Mouse (Mus musculus): ENCODE measurements at regions not wholly inside any gene's neighbourhood (a gene's known extent, or its start where the extent isn't known, plus 50 kb on each side); places are given as distances from the start of the nearest gene placed in this dataset.

DNA sequence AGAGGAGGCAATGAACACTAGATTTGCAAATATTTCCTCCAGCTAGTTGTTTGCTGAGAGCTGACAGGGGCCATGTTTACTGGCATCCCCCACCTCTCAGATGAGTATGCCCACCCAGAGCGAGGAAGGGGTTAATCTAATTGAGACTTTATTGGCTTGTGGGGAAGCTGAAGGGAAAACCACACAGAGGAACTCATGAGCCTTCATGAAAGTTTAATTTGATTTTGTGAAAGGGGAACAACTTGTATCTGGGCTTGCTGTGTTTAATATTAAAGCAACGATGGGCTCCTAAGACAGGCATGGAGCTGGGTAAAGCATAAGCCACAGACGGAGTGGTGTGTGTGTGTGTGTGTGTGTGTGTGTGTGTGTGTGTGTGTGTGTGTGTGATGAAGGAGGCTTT, 2146.2 kb upstream of the Lrrc6 start:
- ATAC-seq (replicated peaks; ENCODE audit: low FRiP score, poor library complexity, severe bottlenecking), result no peak

- no peak for ATAC-seq (replicated peaks; ENCODE audit: low FRiP score, poor library complexity, severe bottlenecking)
Observed at GRCm38 (mm10) chr15:68644862-68645261, 2144.2 kb upstream of the Lrrc6 start.

- ATAC-seq (replicated peaks; ENCODE audit: low FRiP score, poor library complexity, severe bottlenecking), result no peak
Observed at GRCm38 (mm10) chr15:68635633-68636032, 2134.9 kb upstream of the Lrrc6 start.

GRCm38 (mm10) chr15:68626976-68627375, 2126.3 kb upstream of the Lrrc6 start:
- no peak for ATAC-seq (replicated peaks; ENCODE audit: low FRiP score, poor library complexity, severe bottlenecking)

- ATAC-seq (replicated peaks; ENCODE audit: low FRiP score, poor library complexity, severe bottlenecking), result no peak
Observed at GRCm38 (mm10) chr15:68624831-68625230, 2124.1 kb upstream of the Lrrc6 start.

- ATAC-seq (replicated peaks; ENCODE audit: low FRiP score, poor library complexity, severe bottlenecking), result no peak
Observed at GRCm38 (mm10) chr15:68620417-68621214, 2119.9 kb upstream of the Lrrc6 start.

DNA sequence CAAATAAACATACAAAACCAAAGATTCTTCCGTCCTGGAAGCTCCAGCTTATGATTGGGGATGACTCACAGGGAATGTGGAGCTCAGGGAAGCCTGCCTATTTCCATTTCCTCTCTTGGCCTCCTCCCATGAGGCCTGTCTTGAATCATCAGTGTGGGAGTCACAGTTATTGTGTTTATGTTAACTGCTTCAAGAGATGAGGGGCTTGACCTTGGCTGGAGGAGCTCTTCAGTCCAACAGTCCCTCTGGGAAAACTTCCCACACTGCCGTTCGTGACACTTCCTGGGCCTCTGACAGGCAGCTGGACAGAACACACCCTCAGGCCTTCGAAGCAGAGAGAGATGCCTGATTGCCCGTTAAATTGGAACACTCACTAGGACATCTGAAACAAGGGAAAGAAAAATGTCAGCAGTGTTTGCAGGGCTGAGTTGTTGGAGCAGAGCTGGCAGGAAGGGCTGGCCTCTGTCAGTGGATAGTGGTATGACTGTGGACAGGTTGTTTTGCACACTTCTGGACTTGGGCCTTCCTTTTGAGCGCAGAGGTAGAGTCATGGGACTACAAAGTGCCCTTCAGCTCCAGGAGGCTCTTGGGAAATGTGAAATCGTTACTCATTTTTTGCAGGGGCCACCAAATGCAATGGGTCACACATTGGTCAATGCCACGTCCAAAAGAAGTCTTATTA, 2105.5 kb upstream of the Lrrc6 start:
- ATAC-seq (replicated peaks; ENCODE audit: low FRiP score, poor library complexity, severe bottlenecking), result no peak

GRCm38 (mm10) chr15:68605478-68605877, 2104.8 kb upstream of the Lrrc6 start:
- ATAC-seq (replicated peaks; ENCODE audit: low FRiP score, poor library complexity, severe bottlenecking), result no peak

- ATAC-seq (replicated peaks; ENCODE audit: low FRiP score, poor library complexity, severe bottlenecking), result no peak
Observed at GRCm38 (mm10) chr15:68582177-68582576, 2081.5 kb upstream of the Lrrc6 start.

GRCm38 (mm10) chr15:68579486-68579885, 2078.8 kb upstream of the Lrrc6 start:
- no peak for ATAC-seq (replicated peaks; ENCODE audit: low FRiP score, poor library complexity, severe bottlenecking)

GRCm38 (mm10) chr15:68560654-68561053, 2059.9 kb upstream of the Lrrc6 start:
- no peak for ATAC-seq (replicated peaks; ENCODE audit: low FRiP score, poor library complexity, severe bottlenecking)

GRCm38 (mm10) chr15:68556133-68556532, 2055.4 kb upstream of the Lrrc6 start:
- ATAC-seq (replicated peaks; ENCODE audit: low FRiP score, poor library complexity, severe bottlenecking), result no peak

- ATAC-seq (replicated peaks; ENCODE audit: low FRiP score, poor library complexity, severe bottlenecking), result no peak
Observed at GRCm38 (mm10) chr15:68536055-68536325, 2035.3 kb upstream of the Lrrc6 start.

DNA sequence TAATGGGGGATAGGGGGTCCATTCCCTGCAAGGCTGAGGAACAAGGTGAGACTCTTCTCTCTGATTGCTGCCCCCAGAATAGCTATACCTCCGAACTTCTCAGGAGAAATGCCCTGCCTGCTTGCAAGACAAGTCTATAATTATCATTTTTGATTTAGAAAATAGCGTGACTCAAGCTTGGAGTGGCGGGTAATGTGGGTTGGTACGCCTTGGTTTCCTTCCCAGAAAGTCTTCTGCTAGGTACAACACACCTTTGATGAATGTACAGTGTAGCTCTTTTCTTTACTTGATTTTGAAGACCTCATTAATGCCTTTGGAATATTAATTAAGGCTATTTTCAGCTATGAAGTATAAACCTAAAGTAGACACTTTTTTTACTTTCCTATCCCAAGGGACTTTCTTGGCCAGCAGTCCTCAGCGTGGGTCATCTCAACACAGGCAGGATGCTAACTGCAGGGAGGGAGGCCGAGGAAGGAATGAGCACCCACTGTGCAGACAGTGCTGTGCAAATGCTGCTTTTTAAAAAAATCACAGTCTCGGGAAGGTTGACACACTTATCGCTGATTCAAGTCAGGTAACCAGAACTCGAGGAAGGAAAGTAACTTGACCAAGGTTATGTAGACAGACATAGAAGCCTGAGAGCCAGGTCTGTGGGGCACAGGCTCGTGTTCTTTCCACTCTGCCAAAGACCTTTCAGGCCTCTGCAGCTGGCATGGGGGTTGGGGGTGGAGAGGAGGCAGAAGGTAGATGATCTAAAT, 2034.8 kb upstream of the Lrrc6 start:
- no peak for ATAC-seq (replicated peaks; ENCODE audit: low FRiP score, poor library complexity, severe bottlenecking)

DNA sequence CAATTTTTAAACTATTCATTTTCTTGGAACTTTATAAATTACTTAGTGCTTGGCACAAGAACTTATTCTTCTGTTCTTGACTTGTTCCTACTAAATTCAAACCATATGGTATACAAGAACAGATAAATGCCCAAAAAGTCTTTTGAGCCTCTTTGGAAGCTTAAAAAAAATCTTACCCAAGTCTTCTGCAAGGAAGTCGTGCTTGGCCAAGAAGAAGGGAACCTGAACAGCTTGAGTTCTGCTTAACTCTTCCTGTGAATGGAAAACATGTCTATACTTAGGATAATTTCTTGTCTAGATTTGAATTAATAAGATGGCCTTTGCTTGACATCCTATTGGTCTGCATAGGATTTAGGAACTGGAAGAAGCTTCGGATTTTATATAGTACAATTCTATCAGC, 2020.0 kb upstream of the Lrrc6 start:
- no peak for ATAC-seq (replicated peaks; ENCODE audit: low FRiP score, poor library complexity, severe bottlenecking)

DNA sequence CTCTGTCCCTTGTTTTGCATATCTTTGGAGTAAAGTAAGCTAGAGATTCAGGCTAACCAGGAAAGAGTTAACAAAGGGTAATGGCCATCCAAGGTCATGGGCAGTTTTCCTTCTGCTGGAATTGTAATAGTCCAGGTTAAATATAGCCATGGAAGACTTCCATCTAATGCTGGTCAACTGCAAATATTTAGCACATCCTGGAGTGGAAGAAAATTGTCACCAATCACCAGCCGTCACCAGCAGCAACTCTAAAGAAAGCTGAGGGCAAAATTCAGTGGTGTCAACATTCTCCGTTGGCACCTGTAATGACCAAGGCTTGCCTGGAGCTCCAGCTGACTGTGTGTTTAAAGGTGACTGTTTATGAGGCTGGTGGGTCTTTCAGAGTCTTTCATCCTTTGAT, 2011.7 kb upstream of the Lrrc6 start:
- ATAC-seq (replicated peaks; ENCODE audit: low FRiP score, poor library complexity, severe bottlenecking), result no peak

- ATAC-seq (replicated peaks; ENCODE audit: low FRiP score, poor library complexity, severe bottlenecking), result no peak
Observed at GRCm38 (mm10) chr15:68508190-68508589, 2007.5 kb upstream of the Lrrc6 start.

DNA sequence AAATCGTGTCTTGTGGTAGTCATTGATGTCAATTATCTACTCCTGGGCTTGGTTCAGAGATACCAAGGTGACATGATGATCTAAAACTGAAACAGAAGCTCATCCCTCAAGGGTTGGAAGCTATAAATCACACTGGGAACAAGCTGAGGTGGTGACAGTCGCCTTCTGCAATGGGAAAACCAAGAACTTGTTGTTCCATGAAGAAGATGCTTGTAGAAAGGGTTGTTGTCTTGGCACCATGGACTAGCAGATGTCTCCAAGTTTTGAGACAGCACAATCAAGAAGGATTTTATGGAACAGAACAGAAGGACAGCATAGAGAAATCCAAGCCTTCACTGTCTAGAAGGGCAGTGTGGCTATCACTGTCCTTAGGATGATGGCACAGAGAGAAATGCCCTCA, 2005.4 kb upstream of the Lrrc6 start:
- no peak for ATAC-seq (replicated peaks; ENCODE audit: low FRiP score, poor library complexity, severe bottlenecking)

DNA sequence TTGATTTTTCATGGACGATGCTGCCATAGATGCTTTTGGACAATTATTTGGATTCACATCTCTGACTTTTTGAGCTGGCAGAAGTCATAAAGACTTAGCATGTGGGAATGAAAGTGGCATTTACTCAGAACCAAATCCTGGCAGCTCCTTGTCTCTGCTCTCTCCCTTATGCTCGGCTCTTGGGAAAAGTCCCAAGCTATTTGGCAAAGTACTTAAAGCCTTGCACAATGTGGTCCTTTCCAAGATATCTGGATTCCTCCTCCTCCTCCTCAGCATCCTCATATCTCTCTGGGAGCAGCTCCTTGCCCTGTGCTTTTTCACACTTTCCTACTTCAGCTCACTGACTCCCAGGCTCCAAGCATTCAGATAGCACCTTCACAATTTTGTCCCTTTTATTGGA, 1995.7 kb upstream of the Lrrc6 start:
- no peak for ATAC-seq (replicated peaks; ENCODE audit: low FRiP score, poor library complexity, severe bottlenecking)

- no peak for ATAC-seq (replicated peaks; ENCODE audit: low FRiP score, poor library complexity, severe bottlenecking)
Observed at GRCm38 (mm10) chr15:68484789-68485188, 1984.1 kb upstream of the Lrrc6 start.

- ATAC-seq (replicated peaks; ENCODE audit: low FRiP score, poor library complexity, severe bottlenecking), result no peak
Observed at GRCm38 (mm10) chr15:68477745-68478144, 1977.0 kb upstream of the Lrrc6 start.
